Mouse (Mus musculus) lung, postnatal 14 days (tissue): Measurements from ENCODE around the gene Gm49337.
"Not testable (repeated sequence)": the region's sequence is repeated elsewhere in the genome, so short reads cannot be mapped to it uniquely, and the experiment has no call there.

Experiments used
- DNase-seq: peaks from one replicate; pipeline ENCODE4 v3.0.0; 2021

Gm49337 gene

GRCm38 (mm10) chr4:116217046-116217445, 43.9 kb downstream of the Gm49337 start:
- no peak for DNase-seq

GRCm38 (mm10) chr4:116217661-116218060, 44.5 kb downstream of the Gm49337 start:
- not testable (repeated sequence) for DNase-seq

- DNase-seq: no peak
Measured at GRCm38 (mm10) chr4:116219056-116219455, 45.9 kb downstream of the Gm49337 start.

GRCm38 (mm10) chr4:116220071-116220650, 47.0 kb downstream of the Gm49337 start:
- peak; percentile 8 for DNase-seq

GRCm38 (mm10) chr4:116220780-116221139, 47.6 kb downstream of the Gm49337 start:
- no peak for DNase-seq

- DNase-seq: peak; percentile 97
Measured at GRCm38 (mm10) chr4:116221140-116221851, 48.1 kb downstream of the Gm49337 start, which contains the start of gene Pik3r3. Pik3r3 (plus strand) TSS chr4:116221618.

- DNase-seq: peak; percentile 4
Measured at GRCm38 (mm10) chr4:116221996-116222842, 49.0 kb downstream of the Gm49337 start.

GRCm38 (mm10) chr4:116222843-116223119, 49.6 kb downstream of the Gm49337 start:
- no peak for DNase-seq

- DNase-seq: no peak
Measured at GRCm38 (mm10) chr4:116243377-116243776, 70.2 kb downstream of the Gm49337 start.

- no peak for DNase-seq
Measured at GRCm38 (mm10) chr4:116244240-116244639, 71.1 kb downstream of the Gm49337 start.

GRCm38 (mm10) chr4:116245926-116246325, 72.7 kb downstream of the Gm49337 start:
- peak; percentile 68 for DNase-seq

GRCm38 (mm10) chr4:116249986-116250385, 76.8 kb downstream of the Gm49337 start:
- DNase-seq: no peak

GRCm38 (mm10) chr4:116268220-116268619, 95.0 kb downstream of the Gm49337 start:
- DNase-seq: no peak

- DNase-seq: peak; percentile 17
Measured at GRCm38 (mm10) chr4:116282211-116282610, 109.0 kb downstream of the Gm49337 start.

- no peak for DNase-seq
Measured at GRCm38 (mm10) chr4:116291561-116291960, 118.4 kb downstream of the Gm49337 start.

- DNase-seq: no peak
Measured at GRCm38 (mm10) chr4:116293296-116293695, 120.1 kb downstream of the Gm49337 start.

- no peak for DNase-seq
Measured at GRCm38 (mm10) chr4:116300878-116301355, 127.7 kb downstream of the Gm49337 start.

GRCm38 (mm10) chr4:116304551-116304950, 131.4 kb downstream of the Gm49337 start:
- DNase-seq: no peak

GRCm38 (mm10) chr4:116317575-116317974, 144.4 kb downstream of the Gm49337 start:
- DNase-seq: no peak

- peak; percentile 17 for DNase-seq
Measured at GRCm38 (mm10) chr4:116322127-116322526, 148.9 kb downstream of the Gm49337 start.

- DNase-seq: no peak
Measured at GRCm38 (mm10) chr4:116329256-116329655, 156.1 kb downstream of the Gm49337 start.

- DNase-seq: no peak
Measured at GRCm38 (mm10) chr4:116336294-116336693, 163.1 kb downstream of the Gm49337 start.

GRCm38 (mm10) chr4:116342119-116342518, 168.9 kb downstream of the Gm49337 start:
- peak; percentile 77 for DNase-seq
